Mouse (Mus musculus) liver, adult 2 months (tissue): Measurements from ENCODE around the gene Mtif3.

ENCODE experiments used
- CTCF ChIP-seq: fragments of 200-500 bp; IDR thresholded peaks from 2 replicates; pipeline ENCODE4 v1.5.1; 2011; ENCODE audit warnings: low read depth, low read length, control low read depth
- POLR2A ChIP-seq: fragments of 200-500 bp; IDR thresholded peaks from 2 replicates; pipeline ENCODE4 v1.6.1; 2011; ENCODE audit warnings: low read length, control low read depth; ENCODE audit not compliant: insufficient read depth; ENCODE audit errors: extremely low read depth

DNA sequence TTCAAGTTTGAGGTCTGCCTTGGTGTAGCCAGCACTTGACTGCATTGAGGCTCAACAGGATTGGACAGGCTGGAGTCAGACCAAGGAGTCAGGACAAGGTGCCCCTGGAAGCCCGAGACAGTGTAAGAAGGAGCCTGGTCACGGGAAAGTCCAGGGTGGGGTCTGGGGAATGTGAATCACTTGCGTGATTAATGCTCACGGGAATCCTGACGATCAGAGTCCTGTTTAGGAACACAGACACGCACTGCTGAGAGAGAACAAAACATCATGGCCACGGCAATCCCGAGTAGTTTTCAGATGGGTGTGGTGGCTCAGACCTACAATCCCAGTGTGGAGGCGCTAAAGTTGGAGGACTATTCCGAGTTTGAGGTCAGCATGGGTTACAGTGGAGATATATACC is 47.7 kb upstream of the Mtif3 start:
- no peak for TF ChIP-seq POLR2A
- no peak for TF ChIP-seq CTCF
